Mouse (Mus musculus) ZHBTc4 (cell line): Measurements from ENCODE around the gene Msl3.

Source experiments
- DNase-seq: peaks from one replicate; pipeline ENCODE4 v3.0.0-alpha.2; 2011; ENCODE audit warnings: low read depth, low spot score

Gene Msl3

DNA sequence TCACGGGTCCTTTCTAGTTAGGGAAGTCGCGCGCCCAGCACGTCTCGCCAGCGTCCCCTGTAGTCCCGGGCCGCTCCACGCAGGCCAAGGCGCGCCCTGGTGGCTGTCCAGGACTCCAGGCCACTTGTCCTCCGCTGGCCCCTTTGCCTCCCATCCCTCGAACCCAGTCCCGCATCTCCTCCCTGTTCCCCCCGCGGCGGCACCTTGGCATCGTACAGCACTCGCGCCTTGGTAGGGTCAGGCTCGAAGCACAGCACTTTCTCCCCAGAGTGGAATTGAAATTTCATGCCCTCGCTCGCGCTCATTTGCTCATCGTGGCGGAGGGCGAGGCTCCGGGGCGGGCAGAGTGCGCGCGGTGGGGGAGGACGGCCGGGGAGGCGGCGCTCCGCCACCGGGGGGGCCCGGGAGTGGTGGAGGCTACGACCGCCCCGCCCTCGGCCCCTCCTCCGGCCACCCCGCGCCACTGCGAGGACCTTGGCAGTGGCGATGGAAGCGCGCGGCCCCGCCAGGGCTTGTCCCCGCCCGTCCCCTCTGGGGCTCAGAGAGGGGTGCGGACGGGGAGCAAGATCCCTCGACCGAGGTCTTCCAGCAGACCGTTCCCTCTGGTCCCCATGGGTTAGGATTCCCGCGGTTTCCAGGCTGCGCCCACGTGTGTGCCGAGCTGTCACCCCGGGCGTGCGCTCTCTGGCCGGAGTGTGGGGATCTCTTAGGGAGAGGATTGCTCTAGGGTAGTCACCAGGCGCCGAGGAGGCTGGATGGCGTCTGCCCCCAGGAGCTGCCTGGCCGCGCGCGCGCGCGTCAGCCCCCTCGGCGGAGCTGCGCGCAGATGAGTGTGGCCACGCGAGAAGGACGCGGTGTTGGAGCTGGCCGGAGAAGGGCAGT is at the start of gene Msl3:
Msl3 (minus strand) TSS at position 374 of the 882 bp plus-strand sequence.
- DNase-seq, result peak; percentile 69

DNA sequence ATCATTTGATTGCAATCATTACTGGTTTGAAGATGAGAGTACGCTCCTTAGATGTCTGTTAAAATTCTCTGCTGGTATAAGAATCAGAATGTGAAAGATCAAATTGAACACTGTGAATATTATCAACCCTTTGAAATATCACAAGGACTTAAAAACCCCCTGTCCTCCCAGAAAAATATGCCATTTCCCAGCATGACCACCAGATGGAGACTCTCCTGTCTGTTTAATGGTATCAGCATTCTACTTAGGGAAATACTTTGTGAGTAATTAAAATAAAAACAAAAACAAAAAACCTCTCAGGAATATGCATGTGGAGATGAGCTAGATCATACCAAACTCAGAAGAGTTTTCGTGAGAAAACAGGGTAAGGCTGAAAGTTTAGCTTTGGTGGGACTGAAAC is 44.3 kb upstream of the Msl3 start:
- peak; percentile 4 for DNase-seq

DNA sequence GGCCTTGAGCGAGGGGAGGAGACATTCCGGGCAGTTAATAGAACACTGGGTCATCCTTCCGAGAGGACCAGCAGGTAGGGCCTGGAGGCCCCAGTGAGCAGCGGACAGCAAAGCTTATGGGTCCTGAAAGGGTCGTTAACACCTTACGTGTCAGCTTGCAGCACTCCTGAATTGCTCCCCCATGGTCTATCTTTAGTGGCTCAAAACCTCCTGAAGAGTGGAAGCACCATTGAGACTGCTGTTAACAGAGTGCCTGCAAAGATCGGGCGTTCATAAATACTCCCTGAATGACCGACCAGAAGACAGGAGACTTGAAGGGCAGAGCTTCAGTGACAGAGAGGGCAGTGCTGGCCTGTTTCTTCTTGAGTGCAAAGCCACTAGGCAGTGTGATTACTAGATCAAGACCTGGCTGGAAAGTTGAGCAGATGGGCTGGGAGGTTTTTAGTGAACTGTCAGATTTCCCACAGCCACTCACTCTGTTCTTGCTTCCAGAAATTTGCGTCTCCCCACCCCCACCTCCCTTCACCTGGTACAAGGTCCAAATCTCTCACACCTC is 787 bp upstream of the Msl3 start:
- DNase-seq, result no peak

DNA sequence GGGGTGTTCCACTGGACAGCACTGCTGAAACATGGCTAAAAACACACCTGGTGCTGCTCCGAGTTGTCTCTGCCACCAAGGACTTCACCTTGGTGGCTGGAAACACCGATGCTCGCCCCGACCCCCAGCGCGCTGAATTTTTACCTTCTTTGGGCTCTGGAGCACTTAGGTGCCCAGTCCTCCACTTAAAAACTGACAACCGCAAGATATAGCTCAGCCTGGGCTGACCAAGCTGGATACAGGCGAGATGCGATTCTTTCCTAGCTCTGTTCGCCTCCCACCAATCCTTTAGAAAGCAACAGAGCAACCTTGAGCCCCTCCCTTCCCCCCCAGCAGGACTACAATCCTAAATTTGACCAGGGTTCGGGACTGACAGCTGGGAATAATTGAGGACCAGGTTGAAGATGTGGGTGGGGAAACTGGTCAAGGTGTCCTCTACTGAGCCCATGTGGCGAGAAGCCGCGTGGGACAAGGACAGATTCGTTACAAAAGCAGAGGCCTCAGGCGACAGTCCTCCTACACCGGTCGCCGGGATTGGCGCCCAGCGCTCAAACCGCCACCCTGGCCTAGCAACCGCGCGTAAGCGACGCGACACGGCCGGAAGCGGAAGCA is 679 bp downstream of the Msl3 start:
- DNase-seq, result peak; percentile 76

DNA sequence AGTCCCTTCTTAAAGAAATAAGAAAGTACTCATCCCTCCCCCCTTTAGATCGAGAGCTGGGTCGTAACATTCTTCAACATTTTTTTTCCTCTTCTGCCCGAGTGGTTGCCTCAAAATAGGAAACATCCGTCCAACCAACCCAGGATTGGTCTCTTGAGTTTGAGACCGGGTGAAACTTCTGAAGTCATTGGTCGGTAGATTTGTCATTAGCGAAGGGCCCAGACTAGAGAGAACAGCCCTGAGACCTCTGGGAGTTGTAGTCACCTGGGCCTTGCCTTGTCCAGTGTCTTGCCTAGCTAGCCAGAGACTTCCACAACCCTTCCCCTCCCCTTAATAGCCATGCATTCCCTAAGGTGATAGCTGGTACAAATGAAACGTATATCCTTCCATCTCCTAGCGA is 1.3 kb downstream of the Msl3 start:
- DNase-seq, result peak; percentile 75

DNA sequence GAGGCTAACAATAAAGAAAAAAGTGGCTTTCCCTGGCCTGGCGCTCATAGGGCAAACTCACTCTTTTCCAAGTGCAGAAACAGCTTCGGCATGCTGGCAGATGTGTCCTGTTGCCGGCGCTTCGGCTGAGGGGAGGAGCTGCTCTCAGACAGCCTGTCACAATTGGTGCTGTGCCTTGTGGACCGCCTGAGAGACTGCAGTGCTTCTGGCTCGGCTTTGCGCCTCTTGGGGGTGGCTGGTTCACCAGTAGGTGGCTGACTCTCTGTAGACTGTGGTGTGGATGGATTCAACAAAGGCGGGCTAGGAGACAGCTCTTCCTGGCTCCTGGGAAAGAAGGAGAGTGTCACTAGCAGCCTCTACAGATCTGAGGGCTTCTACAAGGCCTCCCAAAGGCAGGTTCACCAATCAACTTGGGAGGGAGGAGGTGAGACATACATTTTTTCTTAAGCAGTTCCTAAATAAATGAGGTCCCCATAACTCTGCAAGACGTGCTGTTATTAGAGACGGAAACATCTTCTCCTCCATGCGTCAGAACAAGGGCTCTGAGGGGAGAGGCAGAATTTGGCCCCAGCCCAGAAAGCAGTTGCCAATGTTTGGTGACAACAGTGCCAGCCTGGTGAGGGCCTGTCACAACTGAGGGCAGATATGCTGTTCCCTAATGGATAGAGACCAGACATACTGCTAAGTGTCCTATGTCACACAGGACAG is 9.6 kb downstream of the Msl3 start:
- DNase-seq, result peak; percentile 66

DNA sequence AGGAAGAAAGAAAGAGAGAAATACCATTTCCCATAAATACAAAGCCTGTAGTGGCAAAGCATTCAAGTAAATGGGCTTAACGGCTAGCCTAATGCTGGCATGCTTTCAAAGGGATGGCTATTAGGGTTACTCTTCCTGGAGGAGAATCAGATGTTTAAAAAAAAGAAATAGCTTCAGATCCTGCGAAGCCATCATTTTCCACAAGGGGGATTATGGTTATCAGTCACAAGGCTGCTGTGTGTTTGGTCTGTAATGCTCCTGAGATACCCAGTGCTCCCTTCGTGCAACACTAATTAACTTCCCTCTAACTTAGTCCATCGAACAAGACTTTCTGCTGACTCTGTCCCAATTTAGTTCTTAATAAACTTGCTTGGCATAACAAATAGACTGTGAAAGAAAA is 13.5 kb downstream of the Msl3 start:
- DNase-seq, result peak; percentile 8

DNA sequence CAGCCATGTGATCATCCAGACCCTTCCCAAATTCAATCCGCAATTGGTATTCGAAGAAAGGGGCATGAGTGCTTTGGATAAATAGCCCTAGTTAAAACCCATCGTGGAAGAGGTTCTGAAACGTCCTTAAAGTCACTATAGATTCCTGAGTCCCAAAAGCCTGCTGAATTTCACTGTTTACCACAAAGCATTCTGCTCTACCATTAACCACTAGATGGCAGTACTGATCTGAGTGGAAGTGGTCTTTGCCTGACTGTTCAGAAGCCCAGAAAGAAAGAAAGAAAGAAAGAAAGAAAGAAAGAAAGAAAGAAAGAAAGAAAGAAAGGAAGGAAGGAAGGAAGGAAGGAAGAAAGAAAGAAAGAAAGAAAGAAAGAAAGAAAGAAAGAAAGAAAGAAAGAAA is 13.9 kb downstream of the Msl3 start:
- peak; percentile 29 for DNase-seq

DNA sequence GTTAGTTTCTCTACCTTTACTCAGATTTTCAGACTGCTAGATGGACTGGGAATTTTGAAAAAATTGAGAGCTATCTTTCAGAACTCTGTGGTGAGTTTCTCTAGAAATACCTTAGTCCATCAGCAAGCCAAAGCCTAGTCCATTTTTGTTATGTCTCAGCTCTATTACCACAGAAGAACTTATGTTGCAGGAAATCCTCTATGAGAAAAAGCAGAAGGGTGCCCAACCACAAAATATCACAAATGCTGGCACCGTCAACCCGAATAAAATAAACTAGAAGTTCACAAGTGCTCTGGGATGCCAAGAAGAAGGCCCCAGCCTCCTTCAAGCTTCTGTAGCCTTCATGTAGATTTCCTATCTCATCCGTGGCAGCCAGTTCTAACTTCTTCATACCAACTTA is 14.4 kb downstream of the Msl3 start:
- DNase-seq, result no peak

DNA sequence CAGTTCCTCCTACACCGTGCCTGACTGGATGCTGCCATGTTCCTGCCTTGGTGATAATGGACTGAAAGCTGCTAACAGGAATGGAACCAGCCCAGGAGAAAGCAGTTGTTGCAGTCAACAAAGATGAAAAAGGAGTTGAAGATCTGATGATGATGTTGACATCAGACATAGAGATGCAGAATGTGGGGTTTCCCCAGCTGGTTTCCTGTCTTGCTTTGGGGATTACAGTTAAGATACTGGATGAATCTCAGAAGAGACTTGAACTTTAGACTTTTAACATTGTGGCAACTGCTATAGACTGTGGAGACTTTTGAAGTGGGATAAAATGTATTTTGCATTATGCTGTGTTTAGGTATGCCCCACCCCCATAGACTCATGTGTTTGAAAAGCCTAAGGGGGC is 15.9 kb downstream of the Msl3 start:
- DNase-seq, result no peak

DNA sequence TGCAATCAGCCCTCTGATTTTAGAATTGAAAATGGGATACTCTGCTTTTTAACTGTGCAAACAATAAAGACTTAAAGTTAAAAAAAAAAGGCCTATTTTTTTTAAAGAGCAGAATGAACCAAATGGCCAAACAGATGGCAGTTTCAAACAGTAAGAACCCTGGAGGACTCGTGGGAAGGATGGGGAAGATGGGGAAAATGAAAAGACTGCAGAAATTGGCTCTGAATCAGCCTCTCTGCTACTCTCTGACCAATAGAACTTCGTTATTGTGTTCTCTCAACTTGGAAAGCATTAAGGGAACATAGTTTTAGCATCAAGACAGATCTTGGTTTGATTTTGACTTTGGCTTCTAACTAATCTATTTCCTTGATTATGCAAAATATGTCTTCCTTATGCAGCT is 24.4 kb downstream of the Msl3 start:
- DNase-seq, result no peak

DNA sequence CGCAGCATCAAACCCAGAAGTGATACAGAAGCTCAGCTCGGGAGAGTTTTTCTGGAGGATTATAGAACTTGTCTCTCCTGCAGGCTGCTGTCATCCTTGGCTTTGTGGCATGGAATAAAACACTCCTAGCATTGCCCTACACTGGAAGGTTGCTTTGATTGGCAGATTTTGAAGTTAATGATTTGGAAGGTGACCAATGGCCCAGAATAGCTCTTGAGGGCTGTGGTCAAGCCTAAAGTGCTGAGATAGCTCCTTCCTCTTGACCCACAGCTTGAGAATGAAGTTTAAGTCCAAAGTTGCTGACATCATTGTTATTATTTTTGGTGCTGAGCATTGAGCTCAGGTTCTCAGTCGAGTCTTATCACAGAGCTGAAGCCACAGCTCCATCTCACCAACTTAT is 26.0 kb downstream of the Msl3 start:
- no peak for DNase-seq

DNA sequence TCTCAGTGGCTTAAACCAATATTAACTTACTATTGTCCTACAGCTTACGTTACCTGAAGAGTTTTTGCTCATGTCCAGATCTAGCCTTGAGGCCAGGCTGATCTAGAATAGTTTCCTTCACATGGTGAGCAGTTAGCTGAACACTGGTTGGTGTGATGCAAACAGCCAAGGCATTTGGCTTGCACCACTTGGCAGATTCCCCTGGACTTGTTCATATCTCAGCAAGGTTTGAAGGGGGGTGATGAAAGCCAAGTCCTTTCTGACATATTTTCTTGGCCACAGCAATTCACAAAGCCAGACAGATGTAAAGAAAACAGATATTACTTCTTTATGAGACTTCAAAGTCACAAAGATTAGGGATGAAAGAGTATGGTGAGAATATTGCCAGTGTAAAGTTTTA is 30.2 kb downstream of the Msl3 start:
- no peak for DNase-seq

DNA sequence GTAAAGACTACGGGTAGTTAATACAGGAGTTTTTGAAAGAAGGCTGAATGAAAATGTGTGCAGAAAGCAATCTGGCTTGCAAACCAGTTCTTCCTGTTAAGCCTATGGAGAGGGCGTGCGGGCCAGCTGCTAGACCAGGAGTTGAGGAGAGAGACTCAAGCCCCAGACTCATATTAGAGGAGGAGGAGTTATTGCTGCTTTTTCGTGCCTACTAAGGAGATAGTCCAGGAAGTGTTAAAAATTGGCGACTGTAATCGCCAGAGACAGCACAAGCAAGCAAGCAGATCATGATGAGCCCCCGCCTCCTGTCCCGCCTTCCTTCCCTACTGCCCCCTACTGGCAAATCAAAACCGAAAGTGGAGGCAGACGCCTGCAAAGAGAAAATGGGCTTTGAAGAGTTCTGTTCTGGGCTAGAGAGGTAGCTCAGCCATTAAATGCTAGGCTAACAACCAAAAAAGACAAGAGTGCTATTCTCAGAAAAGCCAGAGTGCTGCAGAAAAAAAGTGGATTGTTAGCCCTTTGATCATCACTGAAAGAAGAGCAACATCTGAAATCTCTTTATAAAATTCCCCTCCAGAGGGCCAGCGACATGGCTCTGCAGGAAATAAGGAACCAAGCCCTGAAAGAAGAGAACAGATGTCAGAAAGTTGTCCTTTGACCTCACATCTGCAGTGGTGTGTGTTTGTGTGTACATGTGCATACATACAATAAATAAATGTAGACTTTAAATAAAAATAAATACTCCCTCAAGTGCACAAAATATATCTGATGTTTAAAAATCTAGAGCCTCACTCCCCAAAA is 33.9 kb downstream of the Msl3 start:
- peak; percentile 54 for DNase-seq
